Mouse (Mus musculus) G1E (cell line): ENCODE results near the gene Man2b2. TPM values are rescaled to one million over a fixed set of nuclear protein-coding genes. Genes with fewer than 3 reads are reported as not detected.

Experiments
- ATAC-seq: 2 replicates; pipeline ENCODE4 v1.8.0; 2016; ENCODE audit warnings: mild to moderate bottlenecking; ENCODE audit not compliant: insufficient number of reproducible peaks, poor library complexity, low FRiP score, severe bottlenecking; ENCODE audit errors: extremely low read depth
- DNase-seq: peaks from one replicate; pipeline ENCODE4 v3.0.0; 2012; ENCODE audit warnings: low spot score
- H3K27me3 ChIP-seq: 2 replicates; pipeline ENCODE4 v1.6.1; 2012; ENCODE audit warnings: mild to moderate bottlenecking, low read length, inconsistent platforms; ENCODE audit not compliant: insufficient read depth
- H3K36me3 ChIP-seq: replicated peaks from 2 replicates; pipeline ENCODE3; 2012; ENCODE audit warnings: mild to moderate bottlenecking, inconsistent platforms
- H3K4me1 ChIP-seq: 2 replicates; pipeline ENCODE4 v1.6.1; 2012; ENCODE audit warnings: low read depth, low read length, inconsistent platforms, mixed read lengths; ENCODE audit not compliant: insufficient read depth
- H3K4me3 ChIP-seq: 2 replicates; pipeline ENCODE4 v1.5.1; 2012; ENCODE audit warnings: low read depth, mild to moderate bottlenecking, inconsistent platforms, low read length, moderate library complexity, mixed read lengths
- H3K9me3 ChIP-seq: replicated peaks from 2 replicates; pipeline ENCODE4 v1.6.1; 2012; ENCODE audit warnings: inconsistent platforms
- CTCF ChIP-seq: IDR thresholded peaks from 2 replicates; pipeline ENCODE4 v1.5.1; 2012; ENCODE audit warnings: low read depth, low read length, inconsistent platforms, mixed read lengths
- GATA1 ChIP-seq: IDR thresholded peaks from 2 replicates; pipeline ENCODE4 v1.6.1; 2012; ENCODE audit warnings: borderline replicate concordance, low read length, inconsistent platforms, mixed read lengths
- GATA2 ChIP-seq: IDR thresholded peaks from 2 replicates; pipeline ENCODE4 v1.6.1; 2012; ENCODE audit warnings: low read depth, low read length, inconsistent platforms, borderline replicate concordance
- POLR2AphosphoS5 ChIP-seq: IDR thresholded peaks from 2 replicates; pipeline ENCODE4 v1.6.1; 2012; ENCODE audit warnings: low read depth, low read length, inconsistent platforms; ENCODE audit not compliant: insufficient replicate concordance
- TAL1 ChIP-seq: conservative IDR thresholded peaks from 2 replicates; pipeline ENCODE4 v1.6.1; 2012; ENCODE audit warnings: low read depth, low read length, inconsistent platforms, mixed read lengths
- polyA plus RNA-seq: library from polyadenylated mRNA; stranded (reverse); fragments of >175 nt; gene quantifications from 2 replicates; pipeline ENCODE4 v1.2.3, GENCODE M21; 2012
- total RNA-seq, 2 experiments: library from RNA; stranded (forward) in 1 of 2; stranded (reverse) in 1 of 2; fragments of 200-1000 nt in 1 of 2; fragments of >200 nt in 1 of 2; fragmentation: Nextera tagmentation in 1 of 2; gene quantifications; 2 replicates each; pipeline ENCODE4 v1.2.3; 2014 to 2017

Gene Man2b2
- total and polyA plus RNA-seq, 3 experiments = 18.6 to 45.0 (median 39.3) TPM

- H3K36me3 ChIP-seq = peaks cover 99% of the 10 kb centered on the region
- DNase-seq = no peak
- H3K4me1 ChIP-seq = peaks cover under 1% of the 10 kb centered on the region; the same call in 1 of the 2 replicates
- no peaks in the 10 kb centered on the region for H3K27me3 ChIP-seq
- TF ChIP-seq CTCF (no peak), TAL1 (no peak), GATA2 (no peak), GATA1 (no peak), POLR2AphosphoS5 (no peak)
- ATAC-seq = no peak
- H3K9me3 ChIP-seq = no peaks in the 10 kb centered on the region
- H3K4me3 ChIP-seq = no peak overlapping the region
Measured at GRCm38 (mm10) chr5:36819742-36820141, 10.7 kb downstream of the Man2b2 start.

GRCm38 (mm10) chr5:36817738-36818137, 12.7 kb downstream of the Man2b2 start:
- H3K36me3 ChIP-seq = peaks cover 99% of the 10 kb centered on the region
- H3K27me3 ChIP-seq = no peaks in the 10 kb centered on the region
- H3K4me3 ChIP-seq = no peak overlapping the region
- H3K9me3 ChIP-seq = no peaks in the 10 kb centered on the region
- TF ChIP-seq GATA2 = no peak
- TF ChIP-seq GATA1 = no peak
- TF ChIP-seq POLR2AphosphoS5 = no peak
- TF ChIP-seq TAL1 = no peak
- no peak for TF ChIP-seq CTCF
- no peak for DNase-seq
- H3K4me1 ChIP-seq = peaks cover 8% of the 10 kb centered on the region
- ATAC-seq = no peak

- Histone ChIP-seq H3K27me3 (no peaks in the 10 kb centered on the region), H3K9me3 (no peaks in the 10 kb centered on the region), H3K4me3 (no peak overlapping the region), H3K36me3 (peaks cover 96% of the 10 kb centered on the region), H3K4me1 (peaks cover 15% of the 10 kb centered on the region)
- peak; percentile 62; the same call in 1 of the 2 replicates for ATAC-seq
- peak; percentile 37 for DNase-seq
- TF ChIP-seq CTCF (no peak), GATA2 (no peak), POLR2AphosphoS5 (no peak), TAL1 (no peak), GATA1 (no peak)
Measured at GRCm38 (mm10) chr5:36814554-36814953, 15.9 kb downstream of the Man2b2 start.

- ATAC-seq (peak; percentile 25; the same call in 1 of the 2 replicates), DNase-seq (peak; percentile 54)
- Histone ChIP-seq H3K9me3 (no peaks in the 10 kb centered on the region), H3K4me3 (no peak overlapping the region), H3K4me1 (peaks cover 15% of the 10 kb centered on the region), H3K36me3 (peaks cover 92% of the 10 kb centered on the region), H3K27me3 (no peaks in the 10 kb centered on the region)
- peak; percentile 92 for TF ChIP-seq CTCF
- no peak for TF ChIP-seq TAL1
- TF ChIP-seq POLR2AphosphoS5 = no peak
Measured at GRCm38 (mm10) chr5:36811413-36811812, 19.0 kb downstream of the Man2b2 start.

GRCm38 (mm10) chr5:36810634-36811033, 19.8 kb downstream of the Man2b2 start:
- TF ChIP-seq CTCF (no peak), GATA1 (no peak), GATA2 (no peak), TAL1 (no peak), POLR2AphosphoS5 (no peak)
- Histone ChIP-seq H3K4me3 (no peak overlapping the region), H3K9me3 (no peaks in the 10 kb centered on the region), H3K36me3 (peaks cover 88% of the 10 kb centered on the region), H3K27me3 (no peaks in the 10 kb centered on the region), H3K4me1 (peaks cover 15% of the 10 kb centered on the region)
- no peak for ATAC-seq
- DNase-seq = no peak

GRCm38 (mm10) chr5:36809123-36809522, 21.3 kb downstream of the Man2b2 start:
- peaks cover 4% of the 10 kb centered on the region; the same call in 1 of the 2 replicates for H3K27me3 ChIP-seq
- H3K4me3 ChIP-seq = no peak overlapping the region
- H3K36me3 ChIP-seq = peaks cover 73% of the 10 kb centered on the region
- ATAC-seq (no peak), DNase-seq (no peak)
- TF ChIP-seq POLR2AphosphoS5 (no peak), TAL1 (no peak), CTCF (no peak), GATA1 (no peak), GATA2 (no peak)
- no peaks in the 10 kb centered on the region for H3K9me3 ChIP-seq
- peaks cover 9% of the 10 kb centered on the region for H3K4me1 ChIP-seq

- Histone ChIP-seq H3K36me3 (peaks cover 54% of the 10 kb centered on the region), H3K9me3 (no peaks in the 10 kb centered on the region), H3K27me3 (peaks cover 12% of the 10 kb centered on the region; the same call in 1 of the 2 replicates), H3K4me3 (no peak overlapping the region), H3K4me1 (peaks cover 7% of the 10 kb centered on the region; the same call in 1 of the 2 replicates)
- DNase-seq (no peak), ATAC-seq (no peak)
- no peak for TF ChIP-seq POLR2AphosphoS5
- no peak for TF ChIP-seq CTCF
- no peak for TF ChIP-seq GATA1
- no peak for TF ChIP-seq TAL1
- no peak for TF ChIP-seq GATA2
Measured at GRCm38 (mm10) chr5:36807106-36807505, 23.3 kb downstream of the Man2b2 start.
